Mouse (Mus musculus): ENCODE data around the gene Defb21.

GRCm38 (mm10) chr2:152601275-152601960, 28.9 kb downstream of the Defb21 start:
- TF ChIP-seq POLR2A (IDR thresholded peaks at IDR 0.05; ENCODE audit: control insufficient read depth in 1 of 2, insufficient read depth in 1 of 2, low read depth in 1 of 2, low read length in 2 of 2, poor library complexity in 1 of 2) (no peak), ZKSCAN1 (IDR thresholded peaks at IDR 0.05; ENCODE audit: low read depth, low read length) (no peak), TAL1 (IDR thresholded peaks at IDR 0.05; ENCODE audit: low read length) (no peak), MAX (IDR thresholded peaks at IDR 0.05; ENCODE audit: low read length) (no peak), BHLHE40 (IDR thresholded peaks at IDR 0.05; ENCODE audit: borderline replicate concordance, low read depth, low read length) (no peak), POLR2AphosphoS2 (IDR thresholded peaks at IDR 0.05; ENCODE audit: low read length) (no peak), GATA1 (IDR thresholded peaks at IDR 0.05; ENCODE audit: low read depth, low read length) (no peak)

Data from MEL (cell line).